Mouse (Mus musculus) liver, postnatal 0 days (tissue): ENCODE measurements at regions not wholly inside any gene's neighbourhood (a gene's known extent, or its start where the extent isn't known, plus 50 kb on each side); places are given as distances from the start of the nearest gene placed in this dataset.

Source experiments
- CTCF ChIP-seq: sonication (generic); IDR thresholded peaks from 2 replicates; pipeline ENCODE4 v1.5.1; 2016; ENCODE audit warnings: antibody characterized with exemption, low read depth
- EP300 ChIP-seq: IDR thresholded peaks from 2 replicates; pipeline ENCODE4 v1.6.1; 2016; ENCODE audit warnings: antibody characterized with exemption, low read depth, mild to moderate bottlenecking

- TF ChIP-seq CTCF (no peak), EP300 (no peak)
Observed at GRCm38 (mm10) chr6:103318677-103319359, 191.6 kb upstream of the Chl1 start.
